Mouse (Mus musculus) gastrocnemius, postnatal 36 days (tissue): ENCODE results near the gene Chl1. TPM values are rescaled to one million over a fixed set of nuclear protein-coding genes. Genes with fewer than 3 reads are reported as not detected.

Experiments used
- DNase-seq, 2 experiments: peaks; one replicate each; pipeline ENCODE4 v3.0.0; 2022
- intact Hi-C: fragments of 180-260 bp; cut with DNase I; formaldehyde crosslinking; loops from one replicate; pipeline ENCODE4 v1.15.1; 2025
- total RNA-seq, 2 experiments: library from RNA; stranded (reverse); gene quantifications; 2 replicates each; pipeline ENCODE4 v1.2.3; 2021

Chl1 gene
- total RNA-seq, 2 experiments from 2014 or later, result 0.30 to 0.51 TPM

DNA sequence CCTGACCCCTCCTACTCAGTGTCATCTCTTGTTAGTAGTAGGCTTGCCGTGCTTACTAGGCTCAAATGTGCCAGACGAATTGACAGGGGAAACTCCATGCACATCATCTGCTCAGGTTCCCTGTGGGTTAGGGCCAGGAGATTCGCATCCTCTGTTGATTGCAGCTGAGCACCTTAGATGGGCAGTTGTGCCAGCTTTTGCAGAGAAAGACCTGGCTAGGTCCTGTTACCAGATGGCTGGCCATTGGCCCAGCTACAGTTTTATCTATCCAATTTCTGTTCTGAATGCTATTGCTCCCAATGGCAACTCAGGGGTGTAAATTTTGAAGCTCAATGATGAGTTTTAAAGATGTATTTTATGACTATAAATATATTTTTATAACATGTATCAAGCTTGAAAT, 256.4 kb downstream of the Chl1 start:
- intact Hi-C loops, result no loop called here
- DNase-seq, result no peak

DNA sequence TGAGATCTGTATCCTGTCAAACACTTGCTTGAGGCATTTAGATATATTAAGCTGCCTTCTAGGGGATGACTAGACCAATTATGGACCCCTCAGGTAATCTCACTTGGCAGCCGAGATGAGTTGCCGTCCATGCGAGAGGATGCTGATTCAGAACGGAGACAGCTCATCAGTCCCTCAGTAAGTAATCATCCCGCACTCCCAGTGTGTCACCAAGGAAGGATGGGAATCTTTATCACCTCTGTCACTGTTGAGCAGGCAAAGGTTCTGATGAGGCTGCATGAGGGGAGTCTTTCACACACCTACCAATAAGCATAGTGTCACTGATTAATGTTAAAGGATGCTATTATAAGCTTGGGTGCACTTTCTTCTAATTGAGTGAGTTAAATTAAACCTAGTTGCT, 270.7 kb downstream of the Chl1 start:
- no peak for DNase-seq
- intact Hi-C loops, result no loop called here

DNA sequence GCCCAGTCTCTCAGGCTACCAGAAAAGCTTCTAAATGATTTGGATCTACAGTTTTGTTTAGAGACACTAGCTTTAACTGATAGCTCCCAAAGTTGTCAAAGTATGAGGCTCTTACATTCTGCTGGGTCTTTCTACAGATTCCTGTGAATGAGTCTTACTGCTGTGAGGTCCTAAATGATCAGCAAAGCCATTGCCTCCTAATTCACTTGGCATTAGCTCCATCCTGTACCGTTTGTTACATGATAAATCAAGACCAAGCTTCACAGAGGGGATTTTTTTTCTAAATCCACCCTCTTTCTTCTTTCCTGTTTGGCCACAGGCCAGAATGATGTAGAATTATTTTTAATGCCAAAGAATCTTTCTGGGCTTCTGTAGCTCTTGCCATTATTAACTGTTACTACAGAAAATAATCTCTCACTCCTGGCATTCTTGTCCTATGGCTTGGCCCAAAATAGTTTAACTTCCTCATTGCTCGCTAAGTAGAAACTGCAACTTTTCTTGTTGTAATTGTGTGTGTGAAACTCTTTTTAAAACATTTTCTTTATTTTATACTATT, 280.8 kb downstream of the Chl1 start:
- intact Hi-C loops, result no loop called here
- DNase-seq, result no peak

DNA sequence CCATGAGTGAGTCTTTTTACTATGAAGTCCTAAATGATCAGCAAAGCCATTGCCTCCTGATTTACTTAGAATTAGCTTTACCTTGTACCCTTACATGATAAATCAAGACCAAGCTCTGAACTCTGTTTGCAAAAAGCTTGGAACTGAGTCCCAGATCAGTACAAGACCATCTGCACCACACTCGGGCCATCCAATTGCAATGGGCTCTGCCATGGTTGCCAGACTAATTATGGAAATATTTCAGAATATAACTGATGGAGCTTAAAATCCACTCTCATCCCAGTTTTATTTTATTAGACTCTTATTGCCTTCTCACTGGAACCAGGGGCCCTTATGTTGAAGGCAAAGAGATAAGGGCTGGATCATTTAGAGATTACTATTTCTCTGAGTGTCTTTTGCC, 284.9 kb downstream of the Chl1 start:
- DNase-seq, result no peak
- intact Hi-C loops, result no loop called here
